Mouse (Mus musculus) left cerebral cortex, adult 9 months (tissue): Measurements from ENCODE around the gene Olfr744.
"Not testable (repeated sequence)": the region's sequence is repeated elsewhere in the genome, so short reads cannot be mapped to it uniquely, and the experiment has no call there.

Experiments
- DNase-seq, 2 experiments: peaks; one replicate each; pipeline ENCODE4 v3.0.0; 2022; ENCODE audit warnings: low spot score in 2 of 2

The Olfr744 gene

DNA sequence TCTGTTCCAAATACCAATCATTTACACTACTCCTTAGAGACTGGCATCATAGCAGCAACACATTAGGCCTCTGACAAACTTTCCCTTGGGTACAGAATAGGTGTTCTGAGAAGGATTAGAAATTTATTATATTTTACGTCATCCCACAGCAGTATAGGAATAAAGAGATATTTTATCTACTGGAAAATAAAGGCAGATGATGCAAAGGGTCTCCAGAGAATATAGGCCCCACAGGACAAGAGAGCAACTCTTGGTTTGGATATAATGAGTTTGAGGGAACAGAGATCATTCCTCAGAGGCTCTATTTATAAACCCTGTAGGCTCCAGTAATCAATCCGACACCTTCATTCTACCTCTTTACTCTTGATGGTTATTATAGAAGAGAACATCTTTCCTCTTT, at the start of gene Olfr744:
TSS of gene Olfr744 (plus strand) at position 301 of the 400 bp plus-strand sequence.
- no peak for DNase-seq

DNA sequence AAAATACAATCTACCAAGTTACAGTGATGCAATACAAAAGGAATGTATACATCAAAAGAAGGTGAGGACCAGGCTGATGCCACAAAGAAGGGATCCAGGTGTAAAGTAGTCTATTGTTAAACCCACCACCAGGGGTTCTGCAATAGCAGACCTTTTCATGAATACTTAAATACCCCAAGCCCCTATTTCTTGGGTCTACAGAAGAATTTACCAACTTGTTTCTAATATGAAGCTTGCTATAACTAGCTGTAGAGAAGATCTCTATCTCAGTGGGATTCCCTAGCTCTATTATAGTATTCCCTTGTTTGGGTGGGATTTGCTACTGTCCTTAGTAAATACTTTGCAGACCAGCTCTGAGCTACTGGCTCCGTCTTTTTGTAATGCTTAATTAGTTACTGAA, 41.6 kb upstream of the Olfr744 start:
- not testable (repeated sequence) for DNase-seq

DNA sequence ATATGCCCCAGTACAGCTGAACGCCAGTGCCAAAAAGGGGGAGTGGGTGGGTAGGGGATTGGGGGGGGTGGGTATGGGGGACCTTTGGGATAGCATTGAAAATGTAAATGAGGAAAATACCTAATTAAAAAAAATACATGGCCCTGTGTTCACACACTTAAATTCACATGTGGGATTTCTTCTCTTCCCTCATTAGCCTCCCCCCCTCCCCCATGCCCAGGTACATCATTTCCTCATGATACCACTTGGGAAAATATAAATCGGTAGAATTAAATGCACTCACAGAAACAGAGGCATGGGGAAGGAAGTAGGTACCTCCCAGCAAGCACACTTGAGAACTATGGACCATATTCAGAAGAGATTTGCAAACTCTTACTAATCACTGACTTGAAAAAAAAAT, 24.4 kb downstream of the Olfr744 start, which contains the start of gene Olfr745:
TSS of gene Olfr745 (plus strand) at position 301 of the 400 bp plus-strand sequence.
- no peak for DNase-seq

DNA sequence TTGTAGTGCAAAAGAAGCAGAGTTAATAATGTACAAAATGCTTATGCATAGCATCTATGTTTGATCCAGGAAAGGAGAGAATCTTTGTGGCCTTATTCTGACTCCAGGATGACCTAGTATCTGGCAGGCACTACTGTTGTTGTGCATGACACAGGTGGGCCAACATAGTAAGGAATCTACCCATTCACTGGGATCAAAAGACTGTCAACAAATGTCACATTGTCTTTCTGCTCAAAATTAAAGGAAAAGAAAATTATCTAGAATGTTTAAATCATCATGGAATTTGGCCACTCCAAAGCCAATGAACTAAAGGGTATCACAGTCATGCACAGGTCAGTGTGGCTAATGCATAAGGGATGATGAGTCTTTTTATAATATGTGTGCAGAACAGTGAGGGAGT, 32.1 kb downstream of the Olfr744 start, which contains the start of gene Olfr746:
TSS of gene Olfr746 (plus strand) at position 301 of the 400 bp plus-strand sequence.
- no peak for DNase-seq
